Mouse (Mus musculus) testis, adult 2 months (tissue): ENCODE results near the gene Gm10718. TPM values are rescaled to one million over a fixed set of nuclear protein-coding genes. Genes with fewer than 3 reads are reported as not detected.
"Not testable (repeated sequence)": the region's sequence is repeated elsewhere in the genome, so short reads cannot be mapped to it uniquely, and the experiment has no call there.

Source experiments
- H3K27ac ChIP-seq: fragments of 200-500 bp; 2 replicates; pipeline ENCODE4 v1.5.1; 2012; ENCODE audit warnings: low read depth, low read length; ENCODE audit not compliant: control insufficient read depth, insufficient read depth
- H3K27me3 ChIP-seq: fragments of 200-500 bp; 2 replicates; pipeline ENCODE4 v1.6.1; 2012; ENCODE audit warnings: mild to moderate bottlenecking, low read length, moderate library complexity; ENCODE audit not compliant: control insufficient read depth, insufficient read depth
- H3K36me3 ChIP-seq: fragments of 200-500 bp; 2 replicates; pipeline ENCODE4 v1.6.1; 2012; ENCODE audit warnings: mild to moderate bottlenecking, low read length; ENCODE audit not compliant: control insufficient read depth, insufficient read depth
- H3K4me1 ChIP-seq: fragments of 200-500 bp; 2 replicates; pipeline ENCODE4 v1.6.1; 2012; ENCODE audit warnings: low read length; ENCODE audit not compliant: control insufficient read depth, insufficient read depth
- H3K4me3 ChIP-seq: fragments of 200-500 bp; 2 replicates; pipeline ENCODE4 v1.5.1; 2012; ENCODE audit warnings: low read depth, mild to moderate bottlenecking, low read length, moderate library complexity, mixed read lengths; ENCODE audit not compliant: control insufficient read depth
- polyA plus RNA-seq: library from polyadenylated mRNA; depleted of rRNA; stranded (reverse); fragments of >200 nt; gene quantifications from 2 replicates; pipeline ENCODE4 v1.2.3, GENCODE M21; 2012; rRNA removed

Gm10718 gene
- 0.23 TPM in 1 of 2 replicates, not detected in the other for polyA plus RNA-seq

DNA sequence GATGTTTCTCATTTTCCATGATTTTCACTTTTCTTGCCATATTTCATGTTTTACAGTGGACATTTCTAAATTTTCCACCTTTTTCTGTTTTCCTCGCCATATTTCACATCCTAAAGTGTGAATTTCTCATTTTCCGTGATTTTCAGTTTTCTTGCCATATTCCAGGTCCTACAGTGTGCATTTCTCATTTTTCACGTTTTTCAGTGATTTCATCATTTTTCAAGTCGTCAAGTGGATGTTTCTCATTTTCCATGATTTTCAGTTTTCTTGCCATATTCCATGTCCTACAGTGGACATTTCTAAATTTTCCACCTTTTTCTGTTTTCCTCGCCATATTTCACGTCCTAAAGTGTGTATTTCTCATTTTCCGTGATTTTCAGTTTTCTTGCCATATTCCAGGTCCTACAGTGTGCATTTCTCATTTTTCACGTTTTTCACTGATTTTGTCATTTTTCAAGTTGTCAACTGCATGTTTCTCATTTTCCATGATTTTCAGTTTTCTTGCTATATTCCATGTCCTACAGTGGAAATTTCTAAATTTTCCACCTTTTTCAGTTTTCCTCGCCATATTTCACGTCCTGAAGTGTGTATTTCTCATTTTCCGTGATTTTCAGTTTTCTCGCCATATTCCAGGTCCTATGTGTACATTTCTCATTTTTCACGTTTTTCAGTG is at the start of gene Gm10718:
Gene Gm10718, plus strand, starts transcription at position 236 of the 673 bp plus-strand sequence.
- H3K4me1 ChIP-seq, H3K27ac ChIP-seq, H3K4me3 ChIP-seq, H3K27me3 ChIP-seq, H3K36me3 ChIP-seq: not testable (repeated sequence)

DNA sequence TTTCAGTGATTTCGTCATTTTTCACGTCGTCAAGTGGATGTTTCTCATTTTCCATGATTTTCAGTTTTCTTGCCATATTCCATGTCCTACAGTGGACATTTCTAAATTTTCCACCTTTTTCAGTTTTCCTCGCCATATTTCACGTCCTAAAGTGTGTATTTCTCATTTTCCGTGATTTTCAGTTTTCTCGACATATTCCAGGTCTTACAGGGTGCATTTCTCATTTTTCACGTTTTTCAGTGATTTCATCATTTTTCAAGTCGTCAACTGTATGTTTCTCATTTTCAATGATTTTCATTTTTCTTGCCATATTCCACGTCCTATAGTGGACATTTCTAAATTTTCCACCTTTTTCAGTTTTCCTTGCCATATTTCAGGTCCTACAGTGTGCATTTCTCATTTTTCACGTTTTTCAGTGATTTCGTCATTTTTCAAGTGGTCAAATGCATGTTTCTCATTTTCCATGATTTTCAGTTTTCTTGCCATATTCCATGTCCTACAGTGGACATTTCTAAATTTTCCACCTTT is 22.8 kb upstream of the Gm10718 start, which contains the start of gene Gm10722:
Gene Gm10722, plus strand, starts transcription at position 478 of the 528 bp plus-strand sequence.
- not testable (repeated sequence) for H3K27me3 ChIP-seq, H3K4me3 ChIP-seq, H3K4me1 ChIP-seq, H3K27ac ChIP-seq, H3K36me3 ChIP-seq

DNA sequence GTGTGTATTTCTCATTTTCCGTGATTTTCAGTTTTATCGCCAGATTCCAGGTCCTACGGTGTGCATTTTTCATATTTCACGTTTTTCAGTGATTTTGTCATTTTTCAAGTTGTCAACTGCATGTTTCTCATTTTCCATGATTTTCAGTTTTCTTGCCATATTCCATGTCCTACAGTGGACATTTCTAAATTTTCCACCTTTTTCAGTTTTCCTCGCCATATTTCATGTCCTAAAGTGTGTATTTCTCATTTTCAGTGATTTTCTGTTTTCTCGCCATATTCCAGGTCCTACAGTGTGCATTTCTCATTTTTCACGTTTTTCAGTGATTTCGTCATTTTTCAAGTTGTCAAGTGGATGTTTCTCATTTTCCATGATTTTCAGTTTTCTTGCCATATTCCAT is 22.3 kb upstream of the Gm10718 start:
- H3K27ac ChIP-seq, H3K4me1 ChIP-seq, H3K27me3 ChIP-seq, H3K4me3 ChIP-seq, H3K36me3 ChIP-seq: not testable (repeated sequence)

DNA sequence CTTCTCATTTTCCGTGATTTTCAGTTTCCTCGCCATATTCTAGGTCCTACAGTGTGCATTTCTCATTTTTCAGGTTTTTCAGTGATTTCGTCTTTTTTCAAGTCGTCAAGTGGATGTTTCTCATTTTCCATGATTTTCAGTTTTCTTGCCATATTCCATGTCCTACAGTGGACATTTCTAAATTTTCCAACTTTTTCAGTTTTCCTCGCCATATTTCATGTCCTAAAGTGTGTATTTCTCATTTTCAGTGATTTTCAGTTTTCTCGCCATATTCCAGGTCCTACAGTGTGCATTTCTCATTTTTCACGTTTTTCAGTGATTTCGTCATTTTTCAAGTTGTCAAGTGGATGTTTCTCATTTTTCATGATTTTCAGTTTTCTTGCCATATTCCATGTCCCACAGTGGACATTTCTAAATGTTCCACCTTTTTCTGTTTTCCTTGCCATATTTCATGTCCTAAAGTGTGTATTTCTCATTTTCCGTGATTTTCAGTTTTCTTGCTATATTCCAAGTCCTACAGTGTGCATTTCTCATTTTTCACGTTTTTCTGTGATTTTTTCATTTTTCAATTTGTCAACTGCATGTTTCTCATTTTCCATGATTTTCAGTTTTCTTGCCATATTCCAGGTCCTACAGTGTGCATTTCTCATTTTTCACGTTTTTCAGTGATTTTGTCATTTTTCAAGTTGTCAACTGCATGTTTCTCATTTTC is 21.2 kb upstream of the Gm10718 start:
- H3K4me3 ChIP-seq, H3K36me3 ChIP-seq, H3K27me3 ChIP-seq, H3K27ac ChIP-seq, H3K4me1 ChIP-seq: not testable (repeated sequence)

DNA sequence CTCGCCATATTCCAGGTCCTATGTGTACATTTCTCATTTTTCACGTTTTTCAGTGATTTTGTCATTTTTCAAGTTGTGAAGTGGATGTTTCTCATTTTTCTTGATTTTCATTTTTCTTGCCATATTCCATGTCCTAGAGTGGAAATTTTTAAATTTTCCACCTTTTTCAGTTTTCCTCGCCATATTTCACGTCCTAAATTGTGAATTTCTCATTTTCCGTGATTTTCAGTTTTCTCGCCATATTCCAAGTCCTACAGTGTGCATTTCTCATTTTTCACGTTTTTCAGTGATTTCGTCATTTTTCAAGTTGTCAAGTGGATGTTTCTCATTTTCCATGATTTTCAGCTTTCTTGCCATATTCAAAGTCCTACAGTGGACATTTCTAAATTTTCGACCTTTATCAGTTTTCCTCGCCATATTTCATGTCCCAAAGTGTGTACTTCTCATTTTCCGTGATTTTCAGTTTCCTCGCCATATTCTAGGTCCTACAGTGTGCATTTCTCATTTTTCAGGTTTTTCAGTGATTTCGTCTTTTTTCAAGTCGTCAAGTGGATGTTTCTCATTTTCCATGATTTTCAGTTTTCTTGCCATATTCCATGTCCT is 20.5 kb upstream of the Gm10718 start, which contains the start of gene Gm11168:
Gene Gm11168, plus strand, starts transcription at position 553 of the 603 bp plus-strand sequence.
- not testable (repeated sequence) for H3K27ac ChIP-seq, H3K4me1 ChIP-seq

DNA sequence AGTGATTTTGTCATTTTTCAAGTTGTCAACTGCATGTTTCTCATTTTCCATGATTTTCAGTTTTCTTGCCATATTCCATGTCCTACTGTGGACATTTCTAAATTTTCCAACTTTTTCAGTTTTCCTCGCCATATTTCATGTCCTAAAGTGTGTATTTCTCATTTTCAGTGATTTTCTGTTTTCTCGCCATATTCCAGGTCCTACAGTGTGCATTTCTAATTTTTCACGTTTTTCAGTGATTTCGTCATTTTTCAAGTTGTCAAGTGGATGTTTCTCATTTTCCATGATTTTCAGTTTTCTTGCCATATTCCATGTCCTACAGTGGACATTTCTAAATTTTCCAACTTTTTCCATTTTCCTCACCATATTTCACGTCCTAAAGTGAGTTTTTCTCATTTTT is 17.2 kb upstream of the Gm10718 start:
- H3K4me1 ChIP-seq, H3K27ac ChIP-seq, H3K27me3 ChIP-seq, H3K4me3 ChIP-seq, H3K36me3 ChIP-seq: not testable (repeated sequence)

More for the DNA sequence above, 20.5 kb upstream of the Gm10718 start, which contains the start of gene Gm11168:
- not testable (repeated sequence) for H3K27me3 ChIP-seq, H3K4me3 ChIP-seq, H3K36me3 ChIP-seq

DNA sequence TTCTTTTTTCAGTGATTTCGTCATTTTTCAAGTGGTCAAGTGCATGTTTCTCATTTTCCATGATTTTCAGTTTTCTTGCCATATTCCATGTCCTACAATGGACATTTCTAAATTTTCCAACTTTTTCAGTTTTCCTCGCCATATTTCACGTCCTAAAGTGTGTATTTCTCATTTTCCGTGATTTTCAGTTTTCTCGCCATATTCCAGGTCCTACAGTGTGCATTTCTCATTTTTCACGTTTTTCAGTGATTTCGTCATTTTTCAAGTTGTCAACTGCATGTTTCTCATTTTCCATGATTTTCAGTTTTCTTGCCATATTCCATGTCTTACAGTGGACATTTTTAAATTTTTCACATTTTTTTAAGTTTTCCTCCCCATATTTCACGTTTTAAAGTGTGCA is 16.7 kb upstream of the Gm10718 start:
- H3K27me3 ChIP-seq, H3K4me1 ChIP-seq, H3K36me3 ChIP-seq, H3K27ac ChIP-seq, H3K4me3 ChIP-seq: not testable (repeated sequence)

DNA sequence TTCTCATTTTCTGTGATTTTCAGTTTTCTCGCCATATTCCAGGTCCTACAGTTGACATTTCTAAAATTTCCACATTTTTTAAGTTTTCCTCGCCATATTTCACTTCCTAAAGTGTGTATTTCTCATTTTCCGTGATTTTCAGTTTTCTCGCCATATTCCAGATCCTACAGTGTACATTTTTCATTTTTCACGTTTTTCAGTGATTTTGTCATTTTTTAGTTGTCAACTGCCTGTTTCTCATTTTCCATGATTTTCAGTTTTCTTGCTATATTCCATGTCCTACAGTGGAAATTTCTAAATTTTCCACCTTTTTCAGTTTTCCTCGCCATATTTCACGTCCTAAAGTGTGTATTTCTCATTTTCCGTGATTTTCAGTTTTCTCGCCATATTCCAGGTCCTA is 16.1 kb upstream of the Gm10718 start:
- not testable (repeated sequence) for H3K4me1 ChIP-seq, H3K27ac ChIP-seq, H3K36me3 ChIP-seq, H3K4me3 ChIP-seq, H3K27me3 ChIP-seq

DNA sequence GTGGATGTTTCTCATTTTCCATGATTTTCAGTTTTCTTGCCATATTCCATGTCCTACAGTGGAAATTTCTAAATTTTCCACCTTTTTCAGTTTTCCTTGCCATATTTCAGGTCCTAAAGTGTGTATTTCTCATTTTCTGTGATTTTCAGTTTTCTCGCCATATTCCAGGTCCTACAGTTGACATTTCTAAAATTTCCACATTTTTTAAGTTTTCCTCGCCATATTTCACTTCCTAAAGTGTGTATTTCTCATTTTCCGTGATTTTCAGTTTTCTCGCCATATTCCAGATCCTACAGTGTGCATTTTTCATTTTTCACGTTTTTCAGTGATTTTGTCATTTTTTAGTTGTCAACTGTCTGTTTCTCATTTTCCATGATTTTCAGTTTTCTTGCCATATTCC is 14.0 kb upstream of the Gm10718 start:
- not testable (repeated sequence) for H3K4me1 ChIP-seq, H3K36me3 ChIP-seq, H3K4me3 ChIP-seq, H3K27ac ChIP-seq, H3K27me3 ChIP-seq

DNA sequence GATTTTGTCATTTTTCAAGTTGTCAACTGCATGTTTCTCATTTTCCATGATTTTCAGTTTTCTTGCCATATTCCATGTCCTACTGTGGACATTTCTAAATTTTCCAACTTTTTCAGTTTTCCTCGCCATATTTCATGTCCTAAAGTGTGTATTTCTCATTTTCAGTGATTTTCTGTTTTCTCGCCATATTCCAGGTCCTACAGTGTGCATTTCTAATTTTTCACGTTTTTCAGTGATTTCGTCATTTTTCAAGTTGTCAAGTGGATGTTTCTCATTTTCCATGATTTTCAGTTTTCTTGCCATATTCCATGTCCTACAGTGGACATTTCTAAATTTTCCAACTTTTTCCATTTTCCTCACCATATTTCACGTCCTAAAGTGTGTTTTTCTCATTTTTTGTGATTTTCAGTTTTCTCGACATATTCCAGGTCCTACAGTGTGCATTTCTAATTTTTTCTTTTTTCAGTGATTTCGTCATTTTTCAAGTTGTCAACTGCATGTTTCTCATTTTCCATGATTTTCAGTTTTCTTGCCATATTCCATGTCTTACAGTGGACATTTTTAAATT is 11.2 kb upstream of the Gm10718 start:
- H3K4me3 ChIP-seq, H3K4me1 ChIP-seq, H3K27me3 ChIP-seq, H3K36me3 ChIP-seq, H3K27ac ChIP-seq: not testable (repeated sequence)

DNA sequence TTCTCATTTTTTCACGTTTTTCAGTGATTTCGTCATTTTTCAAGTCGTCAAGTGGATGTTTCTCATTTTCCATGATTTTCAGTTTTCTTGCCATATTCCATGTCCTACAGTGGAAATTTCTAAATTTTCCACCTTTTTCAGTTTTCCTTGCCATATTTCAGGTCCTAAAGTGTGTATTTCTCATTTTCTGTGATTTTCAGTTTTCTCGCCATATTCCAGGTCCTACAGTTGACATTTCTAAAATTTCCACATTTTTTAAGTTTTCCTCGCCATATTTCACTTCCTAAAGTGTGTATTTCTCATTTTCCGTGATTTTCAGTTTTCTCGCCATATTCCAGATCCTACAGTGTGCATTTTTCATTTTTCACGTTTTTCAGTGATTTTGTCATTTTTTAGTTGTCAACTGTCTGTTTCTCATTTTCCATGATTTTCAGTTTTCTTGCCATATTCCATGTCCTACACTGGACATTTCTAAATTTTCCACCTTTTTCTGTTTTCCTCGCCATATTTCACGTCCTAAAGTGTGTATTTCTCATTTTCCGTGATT is 10.5 kb upstream of the Gm10718 start, which contains the start of gene Gm10721:
Gene Gm10721, plus strand, starts transcription at position 408 of the 547 bp plus-strand sequence.
- not testable (repeated sequence) for H3K27me3 ChIP-seq, H3K27ac ChIP-seq, H3K36me3 ChIP-seq, H3K4me1 ChIP-seq, H3K4me3 ChIP-seq
